In the genomic region with DNA sequence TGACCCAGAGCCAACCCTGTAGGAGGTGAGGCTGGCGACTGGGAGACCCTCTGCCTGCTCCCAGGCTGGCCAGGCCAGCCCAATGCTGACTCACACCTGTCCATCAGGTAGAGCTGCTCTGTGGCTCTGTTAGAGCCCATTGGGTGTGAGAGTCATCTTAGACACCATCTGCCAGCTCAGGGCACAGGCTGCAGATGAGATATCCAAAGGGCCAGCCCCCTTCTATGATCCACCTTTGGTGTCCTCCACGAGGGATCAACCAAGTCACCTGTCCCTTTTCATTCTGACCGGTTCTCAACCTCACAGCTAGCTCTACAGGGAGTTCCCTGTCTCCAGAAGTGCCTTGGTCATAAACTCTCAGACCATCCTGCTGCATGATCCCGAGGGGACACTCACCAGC, we compare ENCODE assay signal across 8 mouse cellular contexts. TPM values are rescaled to one million over a fixed set of nuclear protein-coding genes. Genes with fewer than 3 reads are reported as not detected.
DNase-seq lines count a peak whose midpoint lies in the region; ATAC-seq and TF ChIP-seq lines count a peak whose summit lies in the region.

No protein-coding gene starts in this region.

- no peak for ATAC-seq in cerebellum, adult (ENCODE audit: insufficient number of reproducible peaks, low FRiP score, low TSS enrichment)
- ATAC-seq in neural tube, embryonic 11.5 days (ENCODE audit: insufficient read depth, low FRiP score, low TSS enrichment): no peak

- H3K27ac ChIP-seq in neural tube, embryonic 11.5 days (ENCODE audit: low read depth, low read length): no peak overlapping the region
- peak overlapping the region; percentile 98 for H3K27ac ChIP-seq in limb, embryonic 10.5 days
- H3K27ac ChIP-seq in small intestine, adult 2 months (ENCODE audit: insufficient read depth, low read depth, low read length): no peak overlapping the region

- H3K4me3 ChIP-seq in neural tube, embryonic 11.5 days (ENCODE audit: low read depth, low read length): peak overlapping the region; percentile 91
- peak overlapping the region; percentile 91 for H3K4me3 ChIP-seq in limb, embryonic 10.5 days
- peak overlapping the region; percentile 84 for H3K4me3 ChIP-seq in small intestine, adult 2 months (ENCODE audit: low read depth, low read length)

- no peaks in the 10 kb centered on the region for H3K9me3 ChIP-seq in neural tube, embryonic 11.5 days (ENCODE audit: control insufficient read depth, low read length)
- no peaks in the 10 kb centered on the region for H3K9me3 ChIP-seq in limb, embryonic 10.5 days (replicated peaks)

- TF ChIP-seq POLR2A in small intestine, adult 2 months (IDR thresholded peaks at IDR 0.05; ENCODE audit: low read depth, low read length): no peak

- peaks cover 37% of the 10 kb centered on the region for H3K36me3 ChIP-seq in neural tube, embryonic 11.5 days (ENCODE audit: control insufficient read depth, insufficient read depth, low read length)
- peaks cover 63% of the 10 kb centered on the region for H3K36me3 ChIP-seq in limb, embryonic 10.5 days
- peaks cover 32% of the 10 kb centered on the region for H3K36me3 ChIP-seq in small intestine, adult 2 months (ENCODE audit: control insufficient read depth, insufficient read depth, low read length)

- peaks cover 28% of the 10 kb centered on the region for H3K4me1 ChIP-seq in neural tube, embryonic 11.5 days (ENCODE audit: control insufficient read depth, insufficient read depth, low read length)
- H3K4me1 ChIP-seq in limb, embryonic 10.5 days: peaks cover 48% of the 10 kb centered on the region
- H3K4me1 ChIP-seq in small intestine, adult 2 months (ENCODE audit: control insufficient read depth, insufficient read depth, insufficient read length, low read length): peaks cover 14% of the 10 kb centered on the region

- peak overlapping the region; percentile 95 for H3K4me2 ChIP-seq in neural tube, embryonic 11.5 days (ENCODE audit: low read depth)

- no peak for TF ChIP-seq CTCF in small intestine, adult 2 months (IDR thresholded peaks at IDR 0.05; ENCODE audit: extremely low read depth, insufficient read length, insufficient replicate concordance, low read depth, low read length)

- H3K9ac ChIP-seq in neural tube, embryonic 11.5 days (ENCODE audit: low read length): peak overlapping the region; percentile 92

- peak; percentile 53 for DNase-seq in cerebellum, adult 9-10 months
- no peak for DNase-seq in neural tube, embryonic 11.5 days (ENCODE audit: low spot score)
- DNase-seq in neural tube, embryonic 10.5 days (ENCODE audit: extremely low spot score, low spot score): no peak
- no peak for DNase-seq in limb, embryonic 10.5 days (ENCODE audit: low spot score)
- DNase-seq in thymus, postnatal 10 days (ENCODE audit: low spot score in 2 of 2): no peak
- no peak for DNase-seq in spleen, postnatal 14 days (ENCODE audit: low spot score in 2 of 2)

- 62% methylated on average over 4 of the region's 4 CpGs for WGBS in neural tube, embryonic 11.5 days
- WGBS in limb, embryonic 10.5 days: 72% methylated on average over 4 of the region's 4 CpGs
- 36% methylated on average over 4 of the region's 4 CpGs for WGBS in small intestine, adult 2 months

- H3K27me3 ChIP-seq in neural tube, embryonic 11.5 days (ENCODE audit: control insufficient read depth, insufficient read depth, low read length): no peaks in the 10 kb centered on the region
- H3K27me3 ChIP-seq in limb, embryonic 10.5 days (ENCODE audit: low read depth, poor library complexity, severe bottlenecking): no peaks in the 10 kb centered on the region
- no peaks in the 10 kb centered on the region for H3K27me3 ChIP-seq in small intestine, adult 2 months (ENCODE audit: control insufficient read depth, insufficient read depth, low read length)

RNA-seq across cellular contexts. Expression of a gene that starts 2.0 kb away (rescaled TPM):
- polyA plus RNA-seq in neural tube, embryonic 11.5 days (2014; fragmentation: Nextera tagmentation; extraction: Ambion mirVana): 108 and 125 TPM in 2 replicates
- polyA plus RNA-seq in limb, embryonic 10.5 days (2016; fragmentation: Nextera tagmentation; extraction: Ambion mirVana): 125 and 139 TPM in 2 replicates
- polyA plus RNA-seq in small intestine, adult 2 months (2012; rRNA removed): 151 and 154 TPM in 2 replicates

RNA-seq across cellular contexts. Expression of a gene that starts 26.1 kb away (rescaled TPM):
- polyA plus RNA-seq in neural tube, embryonic 11.5 days (2014; fragmentation: Nextera tagmentation; extraction: Ambion mirVana): 83.4 and 84.7 TPM in 2 replicates
- 122 and 136 TPM in 2 replicates for polyA plus RNA-seq in limb, embryonic 10.5 days (2016; fragmentation: Nextera tagmentation; extraction: Ambion mirVana)
- polyA plus RNA-seq in small intestine, adult 2 months (2012; rRNA removed): 24.1 and 29.0 TPM in 2 replicates

RNA-seq across cellular contexts. Expression of a gene that starts 38.2 kb away (rescaled TPM):
- polyA plus RNA-seq in neural tube, embryonic 11.5 days (2014; fragmentation: Nextera tagmentation; extraction: Ambion mirVana): 286 and 291 TPM in 2 replicates
- 269 and 270 TPM in 2 replicates for polyA plus RNA-seq in limb, embryonic 10.5 days (2016; fragmentation: Nextera tagmentation; extraction: Ambion mirVana)
- polyA plus RNA-seq in small intestine, adult 2 months (2012; rRNA removed): 57.5 and 86.4 TPM in 2 replicates

RNA-seq across cellular contexts. Expression of a gene that starts 38.3 kb away (rescaled TPM):
- polyA plus RNA-seq in neural tube, embryonic 11.5 days (2014; fragmentation: Nextera tagmentation; extraction: Ambion mirVana): 36.7 and 40.5 TPM in 2 replicates
- polyA plus RNA-seq in limb, embryonic 10.5 days (2016; fragmentation: Nextera tagmentation; extraction: Ambion mirVana): 35.7 and 40.4 TPM in 2 replicates
- polyA plus RNA-seq in small intestine, adult 2 months (2012; rRNA removed): 41.0 and 90.5 TPM in 2 replicates

RNA-seq across cellular contexts. Expression of a gene that starts 59.7 kb away (rescaled TPM):
- 7.7 and 8.6 TPM in 2 replicates for polyA plus RNA-seq in neural tube, embryonic 11.5 days (2014; fragmentation: Nextera tagmentation; extraction: Ambion mirVana)
- 9.3 and 20.0 TPM in 2 replicates for polyA plus RNA-seq in limb, embryonic 10.5 days (2016; fragmentation: Nextera tagmentation; extraction: Ambion mirVana)
- polyA plus RNA-seq in small intestine, adult 2 months (2012; rRNA removed): 1.4 and 58.5 TPM in 2 replicates
